In genomic region chr2:76545539-76545938, GRCm38 (mm10) we compare ENCODE assay signal across 20 mouse cellular contexts.
"Had no signal": no experiment of that assay in that cellular context is flagged by ENCODE, and none has a peak within 500 bp of the region (broad histone marks: within the 10 kb centered on the region; RNA-seq: fewer than 3 reads in every experiment).

No protein-coding gene starts in this region.

- H3K9ac ChIP-seq: intestine, embryonic 15.5 days; liver, embryonic 13.5 days; midbrain, embryonic 13.5 days; neural tube, embryonic 13.5 days; stomach, embryonic 15.5 days had no signal

- ATAC-seq: hindbrain, embryonic 16.5 days; intestine, embryonic 15.5 days; midbrain, embryonic 13.5 days; midbrain, embryonic 16.5 days had no signal

- H3K36me3 ChIP-seq: intestine, embryonic 15.5 days; liver, embryonic 13.5 days; midbrain, embryonic 10.5 days; midbrain, embryonic 13.5 days; stomach, embryonic 15.5 days had no signal

- H3K4me1 ChIP-seq: intestine, embryonic 15.5 days; liver, embryonic 13.5 days; midbrain, embryonic 10.5 days; midbrain, embryonic 13.5 days; neural tube, embryonic 13.5 days; stomach, embryonic 15.5 days had no signal

- H3K4me2 ChIP-seq: intestine, embryonic 15.5 days; liver, embryonic 13.5 days; midbrain, embryonic 13.5 days; neural tube, embryonic 13.5 days; stomach, embryonic 15.5 days had no signal

- DNase-seq: kidney, adult 11 months; kidney, adult 9 months; kidney, postnatal 14 days; kidney, postnatal 4 days; liver, embryonic 13.5 days; retina, postnatal 1 day; right cerebral cortex, postnatal 25 days; spleen, adult 18-20 months; thymus, adult 18-20 months; thymus, postnatal 36 days had no signal

- H3K9me3 ChIP-seq: intestine, embryonic 15.5 days; liver, embryonic 13.5 days; midbrain, embryonic 10.5 days; midbrain, embryonic 13.5 days; neural tube, embryonic 13.5 days; stomach, embryonic 15.5 days had no signal

- H3K4me3 ChIP-seq: intestine, embryonic 15.5 days; left cerebral cortex, adult 2 months; liver, embryonic 13.5 days; megakaryocyte, embryonic 14.5 days; midbrain, embryonic 10.5 days; midbrain, embryonic 13.5 days; myocyte; neural tube, embryonic 13.5 days; stomach, embryonic 15.5 days had no signal

- H3K27ac ChIP-seq: intestine, embryonic 15.5 days; left cerebral cortex, adult 2 months; liver, embryonic 13.5 days; midbrain, embryonic 10.5 days; midbrain, embryonic 13.5 days; neural tube, embryonic 13.5 days; stomach, embryonic 15.5 days had no signal

- H3K27me3 ChIP-seq: intestine, embryonic 15.5 days; liver, embryonic 13.5 days; megakaryocyte, embryonic 14.5 days; midbrain, embryonic 13.5 days; neural tube, embryonic 13.5 days; stomach, embryonic 15.5 days had no signal
